Mouse (Mus musculus) midbrain, embryonic 11.5 days (tissue): ENCODE results near the gene Stac3. TPM values are rescaled to one million over a fixed set of nuclear protein-coding genes. Genes with fewer than 3 reads are reported as not detected.
A peak's percentile ranks its signal among the peaks of the same experiment; 100 is the strongest.

Source experiments
- ATAC-seq: fragments of 200-750 bp; cut with Nextera tagmentation; 2 replicates; pipeline ENCODE4 v1.8.0; 2017; ENCODE audit warnings: moderate TSS enrichment, moderate library complexity; ENCODE audit not compliant: low FRiP score
- DNase-seq: peaks from one replicate; pipeline ENCODE4 v3.0.0; 2015; ENCODE audit warnings: low spot score; ENCODE audit errors: missing footprints
- H3K27ac ChIP-seq: fragments of 300-500 bp; sonication (generic); 2 replicates; pipeline ENCODE4 v1.5.1; 2014; ENCODE audit warnings: low read depth, low read length
- H3K27me3 ChIP-seq: fragments of 300-500 bp; sonication (generic); 2 replicates; pipeline ENCODE4 v1.6.1; 2014; ENCODE audit warnings: mild to moderate bottlenecking, low read length, moderate library complexity, mixed read lengths; ENCODE audit not compliant: control insufficient read depth, insufficient read depth
- H3K36me3 ChIP-seq: fragments of 300-500 bp; sonication (generic); 2 replicates; pipeline ENCODE4 v1.6.1; 2014; ENCODE audit warnings: mild to moderate bottlenecking, low read length, moderate library complexity, mixed read lengths; ENCODE audit not compliant: control insufficient read depth, insufficient read depth
- H3K4me1 ChIP-seq: fragments of 300-500 bp; sonication (generic); 2 replicates; pipeline ENCODE4 v1.6.1; 2014; ENCODE audit warnings: low read length; ENCODE audit not compliant: control insufficient read depth, insufficient read depth
- H3K4me2 ChIP-seq: fragments of 300-500 bp; sonication (generic); 2 replicates; pipeline ENCODE4 v1.6.1; 2014; ENCODE audit warnings: mild to moderate bottlenecking, moderate library complexity
- H3K4me3 ChIP-seq: fragments of 300-500 bp; sonication (generic); 2 replicates; pipeline ENCODE4 v1.5.1; 2014; ENCODE audit warnings: low read depth, low read length
- H3K9ac ChIP-seq: fragments of 300-500 bp; sonication (generic); 2 replicates; pipeline ENCODE4 v1.6.1; 2014; ENCODE audit warnings: low read length
- H3K9me3 ChIP-seq: fragments of 300-500 bp; sonication (generic); 2 replicates; pipeline ENCODE4 v1.6.1; 2016; ENCODE audit warnings: low read length; ENCODE audit not compliant: control insufficient read depth
- WGBS: fragments of 180-500 bp; shearing (Covaris S2); extraction: QIAGEN DNeasy Blood & Tissue Kit; methylation state at CpG from one replicate; pipeline ENCODE4 v1.1.7; 2014; 5-methylcytosine and 5-hydroxymethylcytosine counted together
- polyA plus RNA-seq: library from polyadenylated mRNA; unstranded; fragments of >200 nt; fragmentation: Nextera tagmentation; extraction: Ambion mirVana; gene quantifications from 2 replicates; pipeline ENCODE4 v1.2.1, GENCODE M21; 2014

Stac3 gene
- polyA plus RNA-seq, 1 experiment from 2014 or later, result 0.14 TPM

- peak; percentile 20 for ATAC-seq
- under 1% methylated on average over 15 of the region's 16 CpGs for whole genome bisulfite sequencing
Observed at GRCm38 (mm10) chr10:127513501-127514091, 12.1 kb downstream of the Stac3 start.

GRCm38 (mm10) chr10:127514111-127514698 is 12.7 kb downstream of the Stac3 start:
- Histone ChIP-seq H3K27me3 (peaks cover 53% of the 10 kb centered on the region), H3K36me3 (peaks cover 7% of the 10 kb centered on the region), H3K4me1 (peaks cover 68% of the 10 kb centered on the region), H3K4me2 (peak overlapping the region; percentile 34), H3K9me3 (no peaks in the 10 kb centered on the region), H3K27ac (peak overlapping the region; percentile 64; the same call in 1 of the 2 replicates), H3K9ac (peak overlapping the region; percentile 45), H3K4me3 (no peak overlapping the region)
- ATAC-seq, result no peak
- peak; percentile 91 for DNase-seq
- 9% methylated on average over 13 of the region's 13 CpGs for WGBS

More at GRCm38 (mm10) chr10:127513501-127514091, 12.1 kb downstream of the Stac3 start:
- no peaks in the 10 kb centered on the region for H3K9me3 ChIP-seq
- H3K27ac ChIP-seq, result peak overlapping the region; percentile 64
- peaks cover 54% of the 10 kb centered on the region for H3K27me3 ChIP-seq
- peak overlapping the region; percentile 45 for H3K9ac ChIP-seq
- peak overlapping the region; percentile 34 for H3K4me2 ChIP-seq
- peaks cover 4% of the 10 kb centered on the region for H3K36me3 ChIP-seq
- H3K4me3 ChIP-seq, result peak overlapping the region; percentile 12; the same call in 1 of the 2 replicates
- H3K4me1 ChIP-seq, result peaks cover 69% of the 10 kb centered on the region
- DNase-seq, result peak; percentile 95

- Histone ChIP-seq H3K9ac (peak within 1 kb of the TSS; percentile 45), H3K27ac (peak within 1 kb of the TSS; percentile 64; the same call in 1 of the 2 replicates), H3K4me1 (peaks cover 62% of the 10 kb centered on the region), H3K9me3 (no peaks in the 10 kb centered on the region), H3K4me3 (no peak within 1 kb of the TSS), H3K27me3 (peaks cover 47% of the 10 kb centered on the region), H3K36me3 (peaks cover 10% of the 10 kb centered on the region), H3K4me2 (peak within 1 kb of the TSS; percentile 34)
- DNase-seq, result peak; percentile 90
- no peak for ATAC-seq
- WGBS, result 8% methylated on average over 6 of the region's 6 CpGs
Observed at GRCm38 (mm10) chr10:127514764-127515163, 13.3 kb downstream of the Stac3 start, which contains the start of gene Ndufa4l2. Gene Ndufa4l2 (plus strand): TSS chr10:127514967.

GRCm38 (mm10) chr10:127515271-127515982 is 13.9 kb downstream of the Stac3 start:
- H3K36me3 ChIP-seq, result peaks cover 10% of the 10 kb centered on the region
- H3K27me3 ChIP-seq, result peaks cover 41% of the 10 kb centered on the region
- DNase-seq (peak; percentile 85), ATAC-seq (no peak)
- H3K27ac ChIP-seq, result no peak overlapping the region
- H3K4me1 ChIP-seq, result peaks cover 60% of the 10 kb centered on the region
- H3K9me3 ChIP-seq, result no peaks in the 10 kb centered on the region
- WGBS, result 23% methylated on average over 9 of the region's 9 CpGs
- H3K4me2 ChIP-seq, result no peak overlapping the region; the same call in 1 of the 2 replicates
- no peak overlapping the region for H3K9ac ChIP-seq
- no peak overlapping the region for H3K4me3 ChIP-seq

GRCm38 (mm10) chr10:127515983-127516459 is 14.5 kb downstream of the Stac3 start:
- Histone ChIP-seq H3K9me3 (no peaks in the 10 kb centered on the region), H3K36me3 (peaks cover 10% of the 10 kb centered on the region), H3K27me3 (peaks cover 35% of the 10 kb centered on the region), H3K4me1 (peaks cover 60% of the 10 kb centered on the region), H3K4me3 (no peak overlapping the region), H3K9ac (no peak overlapping the region), H3K27ac (no peak overlapping the region), H3K4me2 (no peak overlapping the region; the same call in 1 of the 2 replicates)
- ATAC-seq (no peak), DNase-seq (peak; percentile 87)
- 12% methylated on average over 8 of the region's 8 CpGs for WGBS

- Histone ChIP-seq H3K9me3 (no peaks in the 10 kb centered on the region), H3K4me1 (peaks cover 62% of the 10 kb centered on the region), H3K4me3 (no peak overlapping the region), H3K9ac (peak overlapping the region; percentile 21; the same call in 1 of the 2 replicates), H3K4me2 (peak overlapping the region; percentile 29; the same call in 1 of the 2 replicates), H3K36me3 (peaks cover 10% of the 10 kb centered on the region), H3K27ac (no peak overlapping the region; the same call in 1 of the 2 replicates), H3K27me3 (peaks cover 29% of the 10 kb centered on the region)
- no peak for ATAC-seq
- peak; percentile 92 for DNase-seq
- 8% methylated on average over 30 of the region's 30 CpGs for WGBS
Observed at GRCm38 (mm10) chr10:127516576-127517260, 15.2 kb downstream of the Stac3 start.

GRCm38 (mm10) chr10:127517941-127518340 is 16.5 kb downstream of the Stac3 start:
- Histone ChIP-seq H3K4me1 (peaks cover 55% of the 10 kb centered on the region), H3K27me3 (peaks cover 25% of the 10 kb centered on the region), H3K36me3 (peaks cover 10% of the 10 kb centered on the region), H3K4me2 (no peak overlapping the region), H3K27ac (no peak overlapping the region), H3K9me3 (no peaks in the 10 kb centered on the region), H3K9ac (no peak overlapping the region), H3K4me3 (no peak overlapping the region)
- WGBS, result 90% methylated on average over 22 of the region's 22 CpGs
- DNase-seq (no peak), ATAC-seq (no peak)

GRCm38 (mm10) chr10:127519041-127519701 is 17.7 kb downstream of the Stac3 start:
- WGBS, result 92% methylated on average over 26 of the region's 26 CpGs
- ATAC-seq (no peak), DNase-seq (no peak)
- H3K9me3 ChIP-seq, result no peaks in the 10 kb centered on the region
- no peak overlapping the region for H3K9ac ChIP-seq
- H3K27ac ChIP-seq, result no peak overlapping the region
- peaks cover 44% of the 10 kb centered on the region for H3K4me1 ChIP-seq
- H3K4me3 ChIP-seq, result no peak overlapping the region
- H3K4me2 ChIP-seq, result no peak overlapping the region
- H3K36me3 ChIP-seq, result peaks cover 10% of the 10 kb centered on the region
- peaks cover 21% of the 10 kb centered on the region for H3K27me3 ChIP-seq
